Mouse (Mus musculus) erythroblast, embryonic 14.5 days (primary cell): ENCODE data around the gene Qrfpr. TPM values are rescaled to one million over a fixed set of nuclear protein-coding genes. Genes with fewer than 3 reads are reported as not detected.

Experiments
- H3K27me3 ChIP-seq: 2 replicates; pipeline ENCODE4 v1.6.1; 2012; ENCODE audit warnings: inconsistent platforms; ENCODE audit not compliant: control insufficient read depth
- H3K36me3 ChIP-seq: 2 replicates; pipeline ENCODE4 v1.6.1; 2012; ENCODE audit warnings: mild to moderate bottlenecking, inconsistent platforms; ENCODE audit not compliant: control insufficient read depth
- H3K4me1 ChIP-seq: 2 replicates; pipeline ENCODE4 v1.6.1; 2012; ENCODE audit warnings: inconsistent platforms; ENCODE audit not compliant: control insufficient read depth
- H3K4me3 ChIP-seq: replicated peaks from 2 replicates; pipeline ENCODE3; 2012; ENCODE audit warnings: moderate library complexity, mild to moderate bottlenecking, inconsistent platforms
- H3K9me3 ChIP-seq: 2 replicates; pipeline ENCODE4 v1.6.1; 2012; ENCODE audit warnings: low read length, inconsistent platforms, mixed read lengths; ENCODE audit not compliant: control insufficient read depth
- GATA1 ChIP-seq: IDR thresholded peaks from 2 replicates; pipeline ENCODE4 v1.6.1; 2012; ENCODE audit warnings: low read length, inconsistent platforms, mixed read lengths
- TAL1 ChIP-seq: IDR thresholded peaks from 3 replicates; pipeline ENCODE4 v1.6.1; 2012; ENCODE audit warnings: low read length, inconsistent platforms, mixed read lengths
- polyA plus RNA-seq: library from polyadenylated mRNA; stranded (reverse); fragments of >175 nt; gene quantifications from 2 replicates; pipeline ENCODE4 v1.2.3, GENCODE M21; 2012

Gene Qrfpr
- polyA plus RNA-seq, 1 experiment, result not detected

GRCm38 (mm10) chr3:36170670-36171210 lies 51.4 kb downstream of the Qrfpr start:
- H3K36me3 ChIP-seq, result peaks cover 7% of the 10 kb centered on the region
- TF ChIP-seq TAL1, result no peak
- no peak for TF ChIP-seq GATA1
- no peaks in the 10 kb centered on the region for H3K4me1 ChIP-seq
- H3K4me3 ChIP-seq, result no peak overlapping the region
- peaks cover 2% of the 10 kb centered on the region; the same call in 1 of the 2 replicates for H3K9me3 ChIP-seq
- H3K27me3 ChIP-seq, result no peaks in the 10 kb centered on the region

- peaks cover 20% of the 10 kb centered on the region for H3K4me1 ChIP-seq
- no peaks in the 10 kb centered on the region for H3K27me3 ChIP-seq
- no peak overlapping the region for H3K4me3 ChIP-seq
- H3K36me3 ChIP-seq, result peaks cover 8% of the 10 kb centered on the region
- TF ChIP-seq TAL1, result no peak
- no peak for TF ChIP-seq GATA1
- peaks cover 5% of the 10 kb centered on the region for H3K9me3 ChIP-seq
Observed at GRCm38 (mm10) chr3:36155268-36155667, 66.8 kb downstream of the Qrfpr start.

GRCm38 (mm10) chr3:36150934-36151686 lies 71.0 kb downstream of the Qrfpr start, which contains the start of gene D3Ertd254e:
Gene D3Ertd254e (plus strand): TSS chr3:36151017.
- peaks cover 20% of the 10 kb centered on the region for H3K4me1 ChIP-seq
- TF ChIP-seq GATA1 (no peak), TAL1 (no peak)
- no peaks in the 10 kb centered on the region for H3K27me3 ChIP-seq
- no peaks in the 10 kb centered on the region for H3K36me3 ChIP-seq
- H3K9me3 ChIP-seq, result no peaks in the 10 kb centered on the region
- H3K4me3 ChIP-seq, result peak within 1 kb of the TSS; percentile 88

GRCm38 (mm10) chr3:36150537-36150933 lies 71.6 kb downstream of the Qrfpr start:
- no peak for TF ChIP-seq GATA1
- TF ChIP-seq TAL1, result no peak
- Histone ChIP-seq H3K4me1 (peaks cover 20% of the 10 kb centered on the region), H3K27me3 (no peaks in the 10 kb centered on the region), H3K9me3 (no peaks in the 10 kb centered on the region), H3K4me3 (peak overlapping the region; percentile 88), H3K36me3 (no peaks in the 10 kb centered on the region)

GRCm38 (mm10) chr3:36138996-36139395 lies 83.1 kb downstream of the Qrfpr start:
- no peaks in the 10 kb centered on the region for H3K4me1 ChIP-seq
- H3K36me3 ChIP-seq, result no peaks in the 10 kb centered on the region
- no peak overlapping the region for H3K4me3 ChIP-seq
- TF ChIP-seq TAL1, result no peak
- no peak for TF ChIP-seq GATA1
- no peaks in the 10 kb centered on the region for H3K27me3 ChIP-seq
- peaks cover 3% of the 10 kb centered on the region for H3K9me3 ChIP-seq

- Histone ChIP-seq H3K9me3 (peaks cover 3% of the 10 kb centered on the region), H3K4me1 (no peaks in the 10 kb centered on the region), H3K4me3 (no peak overlapping the region), H3K27me3 (no peaks in the 10 kb centered on the region), H3K36me3 (no peaks in the 10 kb centered on the region)
- TF ChIP-seq GATA1, result no peak
- no peak for TF ChIP-seq TAL1
Observed at GRCm38 (mm10) chr3:36138171-36138660, 83.9 kb downstream of the Qrfpr start.

GRCm38 (mm10) chr3:36137560-36137959 lies 84.6 kb downstream of the Qrfpr start:
- Histone ChIP-seq H3K4me3 (no peak overlapping the region), H3K9me3 (peaks cover 3% of the 10 kb centered on the region), H3K4me1 (no peaks in the 10 kb centered on the region), H3K27me3 (no peaks in the 10 kb centered on the region), H3K36me3 (no peaks in the 10 kb centered on the region)
- no peak for TF ChIP-seq TAL1
- TF ChIP-seq GATA1, result no peak

GRCm38 (mm10) chr3:36136152-36136551 lies 86.0 kb downstream of the Qrfpr start:
- H3K9me3 ChIP-seq, result peaks cover 3% of the 10 kb centered on the region
- H3K4me1 ChIP-seq, result no peaks in the 10 kb centered on the region
- H3K27me3 ChIP-seq, result no peaks in the 10 kb centered on the region
- no peaks in the 10 kb centered on the region for H3K36me3 ChIP-seq
- TF ChIP-seq GATA1 (no peak), TAL1 (no peak)
- H3K4me3 ChIP-seq, result no peak overlapping the region

Other genes starting within 250 kb of the Qrfpr start
- gene Mccc1, start 221.6 kb downstream of the Qrfpr start, polyA plus RNA-seq, result 0.04 and 0.05 TPM in 2 replicates
- 0.01 TPM in 1 of 2 replicates, not detected in the other for gene Ccdc144b, start 168.8 kb downstream of the Qrfpr start, polyA plus RNA-seq
- gene Acad9, start 156.3 kb downstream of the Qrfpr start, polyA plus RNA-seq, result 0.24 and 0.29 TPM in 2 replicates
- 0.01 and 0.02 TPM in 2 replicates for gene D3Ertd254e, start 71.3 kb downstream of the Qrfpr start, polyA plus RNA-seq